Mouse (Mus musculus) kidney, embryonic 14.5 days (tissue): ENCODE results near the gene Npas3. TPM values are rescaled to one million over a fixed set of nuclear protein-coding genes. Genes with fewer than 3 reads are reported as not detected.

ENCODE experiments used
- ATAC-seq: fragments of 200-750 bp; cut with Nextera tagmentation; 2 replicates; pipeline ENCODE4 v1.8.0; 2017; ENCODE audit warnings: moderate number of reproducible peaks, mild to moderate bottlenecking, moderate TSS enrichment, moderate library complexity; ENCODE audit not compliant: low FRiP score, low TSS enrichment
- H3K27ac ChIP-seq: fragments of 300-500 bp; sonication (generic); 2 replicates; pipeline ENCODE4 v1.5.1; 2014; ENCODE audit warnings: low read depth, mild to moderate bottlenecking, low read length, moderate library complexity, mixed read lengths
- H3K27me3 ChIP-seq: fragments of 300-500 bp; sonication (generic); 2 replicates; pipeline ENCODE4 v1.6.1; 2014; ENCODE audit warnings: mild to moderate bottlenecking, low read length; ENCODE audit not compliant: control insufficient read depth, insufficient read depth
- H3K36me3 ChIP-seq: fragments of 300-500 bp; sonication (generic); 2 replicates; pipeline ENCODE4 v1.6.1; 2014; ENCODE audit warnings: low read length, mixed read lengths; ENCODE audit not compliant: control insufficient read depth, insufficient read depth
- H3K4me1 ChIP-seq: fragments of 300-500 bp; sonication (generic); 2 replicates; pipeline ENCODE4 v1.6.1; 2014; ENCODE audit warnings: low read length, mixed read lengths; ENCODE audit not compliant: control insufficient read depth, insufficient read depth
- H3K4me2 ChIP-seq: fragments of 300-500 bp; sonication (generic); replicated peaks from 2 replicates; pipeline ENCODE4 v1.6.1; 2014; ENCODE audit warnings: low read depth, mild to moderate bottlenecking, low read length
- H3K4me3 ChIP-seq: fragments of 300-500 bp; sonication (generic); 2 replicates; pipeline ENCODE4 v1.5.1; 2014; ENCODE audit warnings: mild to moderate bottlenecking, low read length
- H3K9ac ChIP-seq: fragments of 300-500 bp; sonication (generic); 2 replicates; pipeline ENCODE4 v1.6.1; 2014; ENCODE audit warnings: low read depth, mild to moderate bottlenecking, low read length, moderate library complexity
- H3K9me3 ChIP-seq: fragments of 300-500 bp; sonication (generic); 2 replicates; pipeline ENCODE4 v1.6.1; 2016; ENCODE audit warnings: low read length; ENCODE audit not compliant: control insufficient read depth
- WGBS: fragments of 180-500 bp; shearing (Covaris S2); extraction: QIAGEN DNeasy Blood & Tissue Kit; methylation state at CpG from one replicate; pipeline ENCODE4 v1.1.7; 2014; 5-methylcytosine and 5-hydroxymethylcytosine counted together
- polyA plus RNA-seq: library from polyadenylated mRNA; unstranded; fragments of >200 nt; fragmentation: Nextera tagmentation; extraction: Ambion mirVana; gene quantifications from 2 replicates; pipeline ENCODE4 v1.2.1, GENCODE M21; 2014

The Npas3 gene
- polyA plus RNA-seq, 1 experiment from 2014 or later = 3.2 TPM

DNA sequence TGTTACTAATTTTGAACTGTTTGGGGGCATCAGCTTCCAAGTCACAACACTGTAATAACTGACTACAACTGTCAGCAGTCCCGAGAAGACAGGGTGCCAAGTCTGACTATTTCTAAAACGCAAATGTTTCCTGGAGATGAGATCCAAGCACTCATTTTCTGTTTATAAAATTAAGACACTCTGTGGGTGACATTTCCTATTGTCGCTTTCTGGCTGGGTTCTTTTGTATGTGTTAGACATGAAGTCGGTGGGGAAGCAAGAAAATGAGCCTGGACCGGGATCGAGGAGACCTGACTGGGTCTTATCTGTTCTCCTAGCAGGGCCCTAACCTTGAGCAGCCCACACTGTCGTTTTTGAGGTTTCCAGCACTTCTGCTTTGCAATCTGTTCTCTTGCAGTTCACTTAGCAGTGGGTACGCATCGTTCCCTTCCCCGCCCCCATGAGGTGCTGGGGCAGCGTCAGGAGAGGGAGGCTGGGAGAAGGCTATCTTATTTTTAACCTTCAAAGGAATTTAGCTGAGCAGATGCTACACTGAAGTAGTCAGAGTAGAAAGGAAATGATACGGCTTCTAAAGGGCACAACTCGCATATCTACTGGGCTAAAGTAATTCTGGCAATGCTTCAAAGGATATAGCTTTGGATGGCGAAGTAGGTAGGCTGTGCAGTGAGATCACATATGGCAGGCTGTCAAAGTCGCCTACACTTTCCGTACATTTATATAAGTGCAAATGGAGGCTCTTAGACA is 593.6 kb downstream of the Npas3 start:
- Histone ChIP-seq H3K4me2 (no peak overlapping the region), H3K36me3 (no peaks in the 10 kb centered on the region), H3K4me3 (no peak overlapping the region), H3K9ac (no peak overlapping the region), H3K9me3 (no peaks in the 10 kb centered on the region), H3K27me3 (0 out of 2 replicates have a peak, but pooled peaks cover 2% of the 10 kb centered on the region), H3K27ac (no peak overlapping the region), H3K4me1 (no peaks in the 10 kb centered on the region)
- ATAC-seq = no peak
- WGBS = 72% methylated on average over 16 of the region's 16 CpGs

DNA sequence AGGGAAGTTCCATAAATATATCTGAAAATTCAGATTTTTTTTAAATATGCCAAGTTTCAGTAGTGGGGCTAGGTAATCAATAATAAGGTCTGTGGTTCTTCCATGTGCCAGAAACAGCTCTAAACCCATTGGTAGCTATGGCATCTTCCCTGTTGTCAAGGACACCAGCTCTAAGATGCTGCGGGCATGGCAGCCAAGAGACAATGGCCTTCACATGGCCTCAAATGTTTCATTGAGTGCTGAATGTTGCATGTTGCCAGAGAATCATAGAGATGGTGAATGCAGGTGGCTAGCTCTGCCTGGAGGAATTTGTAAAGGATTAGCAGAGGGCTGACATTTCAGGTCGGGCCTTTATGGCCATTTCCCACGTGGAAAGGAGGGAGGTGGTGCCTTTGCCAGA is 595.1 kb downstream of the Npas3 start:
- Histone ChIP-seq H3K27ac (no peak overlapping the region), H3K36me3 (no peaks in the 10 kb centered on the region), H3K4me1 (no peaks in the 10 kb centered on the region), H3K4me3 (no peak overlapping the region), H3K9ac (no peak overlapping the region), H3K9me3 (no peaks in the 10 kb centered on the region), H3K4me2 (no peak overlapping the region), H3K27me3 (0 out of 2 replicates have a peak, but pooled peaks cover 2% of the 10 kb centered on the region)
- 44% methylated on average over 3 of the region's 3 CpGs for WGBS
- no peak for ATAC-seq

DNA sequence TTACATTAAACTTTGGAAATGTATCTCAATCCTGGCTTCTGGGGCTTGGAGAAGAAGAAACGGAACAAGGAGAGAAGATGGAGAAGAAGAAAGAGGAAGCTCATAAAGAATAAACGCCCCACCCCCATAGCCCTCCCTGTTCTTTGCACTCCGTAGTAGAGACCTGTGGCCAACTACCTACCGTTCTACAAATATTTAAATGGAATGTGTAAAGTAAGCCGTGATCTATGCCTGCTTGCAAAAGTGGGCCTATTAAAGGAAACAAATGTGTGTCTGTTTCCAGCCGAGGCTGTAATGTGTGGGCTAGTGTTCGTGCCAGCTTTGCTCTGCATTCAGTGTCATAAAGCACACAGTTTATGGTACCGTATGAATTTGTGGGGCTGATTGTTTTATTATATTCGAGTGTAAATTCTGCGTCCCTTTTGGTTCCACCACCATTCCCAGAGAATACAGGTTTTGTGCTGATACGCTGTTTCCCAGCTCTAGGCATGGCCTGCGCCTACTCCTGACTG is 597.7 kb downstream of the Npas3 start:
- H3K27me3 ChIP-seq = 0 out of 2 replicates have a peak, but pooled peaks cover 2% of the 10 kb centered on the region
- no peaks in the 10 kb centered on the region for H3K9me3 ChIP-seq
- ATAC-seq = no peak
- no peak overlapping the region for H3K9ac ChIP-seq
- H3K4me1 ChIP-seq = no peaks in the 10 kb centered on the region
- no peak overlapping the region for H3K4me2 ChIP-seq
- no peak overlapping the region for H3K4me3 ChIP-seq
- no peaks in the 10 kb centered on the region for H3K36me3 ChIP-seq
- 83% methylated on average over 12 of the region's 12 CpGs for WGBS
- H3K27ac ChIP-seq = no peak overlapping the region

DNA sequence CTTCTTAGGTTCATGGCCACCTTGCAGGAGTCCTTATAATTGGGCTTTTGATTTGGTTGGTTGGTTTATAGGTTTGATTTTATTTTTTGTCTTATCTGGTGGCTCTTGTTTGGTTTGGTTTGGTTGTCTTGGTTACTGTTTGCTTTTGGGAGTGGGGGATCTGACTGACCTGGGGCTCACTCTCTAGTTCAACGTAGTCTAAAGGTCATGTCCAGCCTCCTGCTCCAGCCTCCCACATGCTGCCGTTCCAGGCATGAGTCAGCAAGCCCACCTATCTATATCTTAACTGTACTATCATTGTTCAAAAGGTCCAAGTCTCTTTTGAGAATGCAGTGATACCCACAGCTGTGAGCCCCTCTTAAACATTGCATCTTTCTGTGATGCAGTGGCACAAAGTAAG is 600.8 kb downstream of the Npas3 start:
- Histone ChIP-seq H3K4me1 (no peaks in the 10 kb centered on the region), H3K27ac (no peak overlapping the region), H3K4me2 (no peak overlapping the region), H3K9me3 (no peaks in the 10 kb centered on the region), H3K27me3 (0 out of 2 replicates have a peak, but pooled peaks cover 2% of the 10 kb centered on the region), H3K4me3 (no peak overlapping the region), H3K9ac (no peak overlapping the region), H3K36me3 (no peaks in the 10 kb centered on the region)
- ATAC-seq = no peak
- WGBS = 64% methylated on average over 2 of the region's 2 CpGs

DNA sequence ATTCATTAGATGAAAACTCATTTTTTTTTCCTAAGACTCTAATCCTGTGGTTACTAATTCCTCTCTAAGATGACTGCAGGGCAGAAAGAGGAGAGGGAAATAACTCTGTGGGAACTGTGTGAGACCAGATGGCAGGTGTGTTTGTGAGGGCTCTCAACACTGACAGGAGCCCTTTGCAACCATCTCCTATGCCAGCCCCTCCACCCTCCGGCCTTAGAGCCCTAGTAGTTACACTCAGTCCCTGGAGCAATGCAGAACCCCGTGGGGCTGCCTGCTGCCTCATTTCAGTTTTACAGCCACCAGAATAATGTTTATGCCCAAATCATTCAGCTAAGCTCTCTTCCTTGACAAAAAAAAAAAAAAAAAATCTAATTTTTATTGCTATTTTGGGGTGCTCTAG is 604.0 kb downstream of the Npas3 start:
- Histone ChIP-seq H3K9ac (no peak overlapping the region), H3K9me3 (no peaks in the 10 kb centered on the region), H3K4me3 (no peak overlapping the region), H3K27me3 (no peaks in the 10 kb centered on the region), H3K27ac (no peak overlapping the region), H3K36me3 (no peaks in the 10 kb centered on the region), H3K4me2 (no peak overlapping the region), H3K4me1 (no peaks in the 10 kb centered on the region)
- no peak for ATAC-seq
- WGBS = 66% methylated on average over 2 of the region's 2 CpGs

DNA sequence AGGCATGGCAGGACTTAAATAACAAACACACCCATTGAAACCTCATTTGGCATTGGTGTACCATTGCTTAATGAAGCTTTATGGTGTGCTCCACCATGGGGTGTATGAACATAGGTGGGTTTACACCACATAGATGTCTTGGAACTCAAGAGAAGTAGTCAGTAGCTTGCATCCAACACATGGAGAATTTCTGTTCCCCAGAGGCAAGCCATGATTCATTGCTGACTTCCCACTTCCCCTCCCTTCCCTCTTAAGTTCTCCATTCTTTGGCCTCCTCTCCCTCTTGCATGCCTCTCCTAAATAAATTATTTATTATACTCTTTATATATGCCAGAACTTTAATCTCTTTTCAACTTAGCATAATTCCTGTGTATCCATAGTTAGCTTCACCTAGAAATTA is 611.7 kb downstream of the Npas3 start:
- ATAC-seq = no peak

DNA sequence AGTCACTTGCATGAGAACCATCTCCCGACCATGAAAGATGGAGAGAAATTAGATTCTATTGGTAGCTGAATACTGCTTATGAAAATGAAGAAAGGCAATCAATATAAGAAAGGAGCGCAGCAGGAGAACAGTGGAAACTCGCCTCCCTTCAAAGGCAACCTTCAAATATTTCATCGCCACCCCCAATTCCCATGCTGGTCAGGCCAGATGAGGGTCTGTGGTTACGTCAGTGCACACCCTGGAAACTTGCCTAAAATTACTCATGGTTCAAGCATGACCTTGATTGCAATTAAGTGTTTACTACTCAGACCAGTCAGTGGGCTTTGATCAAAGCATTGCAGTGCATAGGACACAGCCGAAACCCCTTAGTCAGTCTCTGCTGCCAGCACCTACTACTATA is 613.8 kb downstream of the Npas3 start:
- no peak overlapping the region for H3K4me2 ChIP-seq
- 68% methylated on average over 6 of the region's 6 CpGs for WGBS
- H3K4me1 ChIP-seq = no peaks in the 10 kb centered on the region
- ATAC-seq = no peak
- no peak overlapping the region for H3K27ac ChIP-seq
- no peaks in the 10 kb centered on the region for H3K27me3 ChIP-seq
- no peak overlapping the region for H3K9ac ChIP-seq
- no peaks in the 10 kb centered on the region for H3K36me3 ChIP-seq
- H3K4me3 ChIP-seq = no peak overlapping the region
- no peaks in the 10 kb centered on the region for H3K9me3 ChIP-seq

More for the DNA sequence above, 611.7 kb downstream of the Npas3 start:
- Histone ChIP-seq H3K4me3 (no peak overlapping the region), H3K9me3 (no peaks in the 10 kb centered on the region), H3K27ac (no peak overlapping the region), H3K27me3 (no peaks in the 10 kb centered on the region), H3K9ac (no peak overlapping the region), H3K36me3 (no peaks in the 10 kb centered on the region), H3K4me1 (no peaks in the 10 kb centered on the region), H3K4me2 (no peak overlapping the region)

DNA sequence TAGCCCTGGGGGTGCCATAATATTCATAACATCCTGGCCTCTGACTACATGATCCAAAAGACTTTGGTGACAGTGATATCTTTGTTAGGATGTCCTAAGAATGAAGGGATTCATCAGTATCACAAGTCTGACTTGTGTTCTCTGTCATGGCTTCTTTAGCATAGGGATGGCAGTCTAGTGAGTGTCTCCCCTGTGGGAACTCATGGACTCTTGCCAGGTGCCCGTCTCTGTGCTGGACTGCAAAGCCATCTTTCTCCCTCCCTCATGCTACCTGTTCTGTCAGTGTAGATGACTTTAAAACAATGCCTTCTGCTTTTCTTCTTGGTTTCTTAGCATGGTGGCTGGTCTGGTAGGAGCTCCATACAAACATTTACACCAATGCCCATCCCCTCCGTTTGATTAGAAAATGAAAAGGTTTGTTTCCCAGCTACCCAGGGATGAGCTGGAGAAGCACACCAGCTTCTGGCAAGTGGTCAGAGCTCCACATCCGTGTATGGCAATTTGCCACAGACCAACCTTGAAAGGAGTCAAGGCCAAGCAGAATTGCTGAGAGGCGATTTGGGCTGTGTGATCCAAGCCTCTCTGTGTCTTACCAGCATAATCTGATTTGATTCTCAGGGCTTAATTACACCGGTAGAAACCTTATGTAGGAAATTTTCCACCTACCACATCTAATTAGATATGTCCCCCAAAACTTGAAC is 616.1 kb downstream of the Npas3 start:
- ATAC-seq = no peak
- Histone ChIP-seq H3K4me3 (no peak overlapping the region), H3K27ac (no peak overlapping the region), H3K9me3 (no peaks in the 10 kb centered on the region), H3K36me3 (no peaks in the 10 kb centered on the region), H3K4me1 (no peaks in the 10 kb centered on the region), H3K4me2 (no peak overlapping the region), H3K9ac (no peak overlapping the region), H3K27me3 (no peaks in the 10 kb centered on the region)
- 90% methylated on average over 5 of the region's 5 CpGs for WGBS

DNA sequence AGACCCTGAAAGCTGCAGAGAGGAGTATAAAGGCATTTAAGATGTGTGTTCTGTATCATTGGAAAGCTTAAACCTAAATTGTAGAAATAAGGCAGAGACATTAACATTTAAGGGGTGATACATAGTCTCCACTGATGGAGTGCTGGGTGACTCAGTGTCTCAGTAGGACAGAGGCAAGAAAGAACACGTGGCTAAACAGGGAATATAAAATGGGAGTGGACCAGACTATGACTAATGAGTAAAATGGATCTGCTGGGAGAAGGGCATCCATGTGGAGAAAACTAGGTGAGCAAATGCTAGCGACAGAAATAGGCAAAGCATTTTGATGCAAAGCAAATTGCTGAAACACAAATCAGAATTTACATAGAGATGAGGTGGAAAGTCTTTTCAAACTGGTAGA is 617.2 kb downstream of the Npas3 start:
- H3K27me3 ChIP-seq = no peaks in the 10 kb centered on the region
- 66% methylated on average over 2 of the region's 2 CpGs for whole genome bisulfite sequencing

More for the DNA sequence above, 617.2 kb downstream of the Npas3 start:
- Histone ChIP-seq H3K4me3 (no peak overlapping the region), H3K4me1 (no peaks in the 10 kb centered on the region), H3K36me3 (no peaks in the 10 kb centered on the region), H3K9ac (no peak overlapping the region), H3K4me2 (no peak overlapping the region), H3K27ac (no peak overlapping the region), H3K9me3 (no peaks in the 10 kb centered on the region)
- no peak for ATAC-seq
